Mouse (Mus musculus) embryonic fibroblast, embryonic 13.5 days (primary cell): ENCODE measurements around the gene Mgat5.

Source experiments
- CTCF ChIP-seq: IDR thresholded peaks from 2 replicates; pipeline ENCODE4 v1.5.1; 2011; ENCODE audit warnings: mild to moderate bottlenecking, control low read depth, low read length, moderate library complexity, borderline replicate concordance; ENCODE audit not compliant: insufficient read depth
- POLR2A ChIP-seq: IDR thresholded peaks from 2 replicates; pipeline ENCODE4 v1.6.1; 2011; ENCODE audit warnings: low read depth, mild to moderate bottlenecking, control low read depth, low read length, moderate library complexity

- TF ChIP-seq CTCF (no peak), POLR2A (no peak)
Observed at GRCm38 (mm10) chr1:127235157-127235556, 30.3 kb downstream of the Mgat5 start.
